Mouse (Mus musculus) brown adipose tissue, adult 24 weeks (tissue): ENCODE results near the gene Atp5s. TPM values are rescaled to one million over a fixed set of nuclear protein-coding genes. Genes with fewer than 3 reads are reported as not detected.

ENCODE experiments used
- H3K27ac ChIP-seq: fragments of 200-500 bp; replicated peaks from 2 replicates; pipeline ENCODE4 v1.5.1; 2012; ENCODE audit warnings: low read depth, mild to moderate bottlenecking, low read length
- H3K4me1 ChIP-seq: fragments of 200-500 bp; 2 replicates; pipeline ENCODE4 v1.6.1; 2012; ENCODE audit warnings: low read length, mixed read lengths; ENCODE audit not compliant: control insufficient read depth, insufficient read depth, insufficient read length
- H3K4me3 ChIP-seq: fragments of 200-500 bp; 2 replicates; pipeline ENCODE4 v1.5.1; 2012; ENCODE audit warnings: low read depth, mild to moderate bottlenecking, low read length, moderate library complexity; ENCODE audit not compliant: insufficient read depth
- polyA plus RNA-seq: library from polyadenylated mRNA; stranded (reverse); fragments of >200 nt; gene quantifications from 2 replicates; pipeline ENCODE4 v1.2.4, GENCODE M21; 2012; ENCODE audit not compliant: missing spikeins, insufficient read depth, insufficient read length

Gene Atp5s
- 27.5 and 41.6 TPM in 2 replicates for polyA plus RNA-seq

- H3K27ac ChIP-seq = peak within 1 kb of the TSS; percentile 62
- no peaks in the 10 kb centered on the region for H3K4me1 ChIP-seq
- peak within 1 kb of the TSS; percentile 84 for H3K4me3 ChIP-seq
These were observed at the start of gene Atp5s, which contains the start of gene L2hgdh for GRCm38 (mm10) chr12:69724711-69725460. TSS of gene Atp5s (plus strand) at chr12:69724950. TSS of gene L2hgdh (minus strand) at chr12:69724873.

DNA sequence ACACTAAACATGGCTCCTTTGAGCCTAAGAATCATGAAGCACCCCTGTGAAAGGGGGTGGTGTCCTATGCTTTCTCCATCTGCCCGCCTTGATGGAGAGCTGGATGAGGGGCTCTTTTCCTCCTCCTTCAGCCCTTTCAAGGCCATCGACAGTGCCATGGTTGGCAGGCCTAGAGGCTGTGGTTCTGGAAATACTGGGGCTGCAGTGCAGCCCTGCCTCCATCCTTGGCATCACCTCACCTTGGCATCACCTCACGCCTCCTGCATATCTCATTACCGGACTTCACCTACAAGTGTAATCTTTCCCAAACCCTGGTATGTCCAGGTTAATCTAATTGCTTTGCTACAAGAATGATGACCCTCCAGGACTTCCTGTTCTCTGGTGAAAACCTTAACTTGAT is 48.6 kb upstream of the Atp5s start:
- H3K4me1 ChIP-seq = peaks cover 23% of the 10 kb centered on the region
- H3K27ac ChIP-seq = 0 out of 2 replicates have a peak overlapping the region, but pooled peaks have one; percentile 27
- no peak overlapping the region for H3K4me3 ChIP-seq

DNA sequence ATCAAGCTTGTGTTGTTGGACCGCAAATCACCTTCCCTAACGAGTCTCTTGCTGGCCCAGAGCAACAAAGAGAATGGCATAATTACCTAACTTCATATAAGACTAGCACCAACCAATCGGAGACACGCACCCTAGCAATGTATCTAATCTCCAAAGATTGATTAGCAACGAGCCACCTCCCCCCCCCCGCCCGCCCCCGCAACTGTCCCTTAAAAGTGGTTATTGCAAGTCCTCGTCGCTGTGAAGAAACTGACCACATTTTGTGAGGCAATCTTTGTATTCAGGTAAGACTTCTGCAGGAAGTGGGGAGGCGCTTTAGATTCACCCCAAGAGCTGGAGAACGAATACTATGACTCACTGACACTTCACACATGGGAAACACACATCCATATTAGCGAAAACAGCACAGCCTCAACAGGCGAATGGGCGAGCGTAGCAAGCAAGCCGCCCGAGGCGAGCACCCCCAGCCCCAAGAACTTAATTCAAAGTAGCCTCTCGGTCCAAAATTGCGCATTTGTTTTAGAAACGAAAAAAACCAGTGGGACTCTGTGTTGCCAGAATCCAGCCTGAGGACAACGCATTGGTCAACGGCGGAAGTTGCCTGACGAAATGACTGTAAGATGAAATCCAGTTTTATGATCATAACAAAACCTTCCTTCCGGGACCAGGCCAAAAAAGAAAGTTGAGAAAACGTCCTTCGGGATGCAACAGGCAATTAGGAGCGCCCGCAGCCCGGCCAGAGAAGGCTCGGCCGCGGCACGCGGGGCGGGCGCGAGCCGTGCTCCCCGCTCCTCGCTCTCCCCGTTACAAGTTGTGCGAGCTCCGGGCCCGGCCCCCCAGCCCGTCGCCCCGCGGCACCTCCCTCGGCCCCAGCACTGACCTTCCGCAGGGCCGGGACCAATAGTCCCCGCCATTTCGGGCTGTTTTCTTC is 43.9 kb upstream of the Atp5s start:
- peak overlapping the region; percentile 99 for H3K4me3 ChIP-seq
- peak overlapping the region; percentile 89 for H3K27ac ChIP-seq
- peaks cover 9% of the 10 kb centered on the region for H3K4me1 ChIP-seq

DNA sequence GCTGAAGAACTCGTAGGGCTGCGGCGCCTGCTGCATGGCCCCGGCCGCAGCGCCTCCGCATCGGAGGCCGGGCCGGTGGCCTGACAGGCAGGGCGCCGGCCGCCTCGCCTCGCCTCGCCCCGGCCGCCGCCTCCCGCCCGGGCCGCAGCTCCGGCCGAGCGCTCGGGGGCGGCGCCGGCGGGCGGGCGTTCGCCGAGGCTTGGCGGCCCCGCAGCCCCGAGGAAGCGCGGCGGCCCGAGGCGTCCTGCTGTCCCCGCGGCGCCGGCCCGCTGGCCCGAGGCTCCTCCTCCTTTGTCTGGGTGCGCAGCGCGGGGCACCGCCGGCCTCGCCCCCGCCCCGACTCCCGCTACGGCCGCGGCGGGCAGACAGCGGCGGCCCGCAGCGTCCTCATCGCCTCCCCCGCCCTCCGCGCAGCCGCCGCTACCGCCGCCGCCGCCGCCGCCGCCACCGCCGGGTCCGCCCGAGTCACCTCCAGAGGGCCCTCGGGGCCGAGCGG is 43.1 kb upstream of the Atp5s start, which contains the start of gene Sos2:
Gene Sos2 (minus strand): TSS at position 287 of the 496 bp plus-strand sequence.
- Histone ChIP-seq H3K4me1 (peaks cover 5% of the 10 kb centered on the region), H3K4me3 (peak within 1 kb of the TSS; percentile 99), H3K27ac (peak within 1 kb of the TSS; percentile 89)

DNA sequence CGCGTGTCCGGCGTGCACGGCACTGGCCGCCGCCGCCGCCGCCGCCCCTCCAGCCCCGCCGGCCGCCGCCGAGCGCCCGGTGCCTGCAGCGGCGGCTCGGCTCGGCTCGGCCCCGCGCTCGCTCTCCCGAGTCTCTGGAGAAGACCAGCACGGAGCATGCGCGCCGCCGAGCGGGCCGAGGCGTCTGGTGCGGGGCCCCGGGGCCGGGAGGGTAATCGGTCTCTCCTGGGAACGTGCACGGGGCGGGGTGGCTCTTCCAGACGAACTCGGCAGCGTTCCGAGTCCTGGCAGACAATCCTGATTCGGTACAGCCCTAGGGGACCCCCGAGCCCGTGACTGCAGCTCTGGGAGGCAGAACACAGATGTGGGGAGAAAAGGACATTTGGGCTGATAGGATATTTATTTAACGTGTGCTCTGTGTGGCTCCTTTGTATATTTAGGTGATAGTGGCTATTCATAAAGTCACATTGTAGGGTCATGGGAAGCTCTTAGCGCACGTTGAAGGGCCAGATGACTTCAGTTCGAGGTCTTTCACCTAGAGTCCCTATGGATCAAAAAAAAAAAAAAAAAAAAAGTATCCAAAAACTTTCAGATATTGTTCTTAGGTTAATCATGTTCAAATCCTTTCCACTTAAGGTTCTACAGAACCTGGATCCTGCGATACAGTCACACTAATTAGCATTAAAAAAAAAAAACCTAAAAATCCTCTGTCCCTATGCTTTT is 42.5 kb upstream of the Atp5s start:
- peak overlapping the region; percentile 89 for H3K27ac ChIP-seq
- peak overlapping the region; percentile 99 for H3K4me3 ChIP-seq
- peaks cover 5% of the 10 kb centered on the region; the same call in 1 of the 2 replicates for H3K4me1 ChIP-seq

DNA sequence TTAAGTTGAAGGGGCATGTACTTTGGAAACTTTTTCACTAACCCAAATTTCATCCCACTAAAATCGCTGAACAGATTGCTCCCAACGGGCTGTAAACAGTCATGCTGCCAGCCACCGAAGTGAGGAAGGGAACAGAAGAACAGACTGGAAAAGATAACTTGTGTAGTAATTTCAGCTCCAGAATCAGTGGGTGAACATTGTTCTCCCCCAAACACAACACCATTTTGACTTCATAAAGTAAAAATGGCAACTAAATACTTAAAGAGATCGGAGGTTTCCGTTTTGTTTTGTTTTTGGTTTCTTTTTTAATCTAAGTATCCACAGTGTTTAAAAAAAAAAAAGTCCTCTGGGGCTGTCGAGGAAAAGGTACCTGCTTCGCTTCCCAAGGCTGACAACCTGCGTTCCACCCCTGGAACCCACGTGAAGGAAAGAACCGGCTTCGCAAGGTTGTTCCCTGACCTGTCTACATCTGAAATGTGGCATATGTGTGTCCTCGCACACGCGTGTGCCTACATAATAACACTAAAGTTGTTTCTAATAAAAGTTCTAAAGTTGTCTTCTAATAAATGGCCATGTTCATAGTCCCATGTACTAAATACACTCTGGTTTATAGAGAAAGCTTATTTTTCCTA is 41.8 kb upstream of the Atp5s start:
- H3K4me3 ChIP-seq = peak overlapping the region; percentile 51
- H3K27ac ChIP-seq = peak overlapping the region; percentile 74
- H3K4me1 ChIP-seq = peaks cover 5% of the 10 kb centered on the region; the same call in 1 of the 2 replicates

- H3K4me3 ChIP-seq = peak overlapping the region; percentile 5; the same call in 1 of the 2 replicates
These were observed 41.2 kb upstream of the Atp5s start for GRCm38 (mm10) chr12:69683537-69683936.

GRCm38 (mm10) chr12:69688368-69688767 is 36.4 kb upstream of the Atp5s start:
- Histone ChIP-seq H3K4me1 (no peaks in the 10 kb centered on the region), H3K27ac (no peak overlapping the region), H3K4me3 (no peak overlapping the region)

More at GRCm38 (mm10) chr12:69683537-69683936, 41.2 kb upstream of the Atp5s start:
- Histone ChIP-seq H3K4me1 (peaks cover 5% of the 10 kb centered on the region; the same call in 1 of the 2 replicates), H3K27ac (no peak overlapping the region)

DNA sequence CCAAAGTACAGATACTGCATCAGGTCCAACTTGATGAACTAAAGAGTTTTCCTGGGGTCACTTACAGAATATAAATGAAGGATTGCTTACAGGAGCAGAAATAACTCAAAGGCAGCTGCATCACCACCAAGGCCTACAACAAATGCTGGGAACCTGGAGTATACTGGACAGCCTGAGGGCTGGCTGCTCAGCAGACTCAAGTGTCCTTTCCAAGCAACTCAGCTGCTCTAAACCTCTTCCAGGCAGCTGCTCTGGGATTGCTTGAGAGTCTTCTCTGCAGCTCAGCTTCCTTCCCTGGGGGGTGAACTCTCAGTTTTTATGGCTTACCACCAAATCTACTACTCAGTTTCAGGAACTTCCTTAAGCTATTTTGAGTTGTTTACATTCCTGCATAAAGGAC is 35.7 kb upstream of the Atp5s start:
- H3K4me3 ChIP-seq = no peak overlapping the region
- no peak overlapping the region for H3K27ac ChIP-seq
- H3K4me1 ChIP-seq = no peaks in the 10 kb centered on the region

- no peak overlapping the region for H3K4me3 ChIP-seq
These were observed 34.0 kb upstream of the Atp5s start for GRCm38 (mm10) chr12:69690714-69691113.

DNA sequence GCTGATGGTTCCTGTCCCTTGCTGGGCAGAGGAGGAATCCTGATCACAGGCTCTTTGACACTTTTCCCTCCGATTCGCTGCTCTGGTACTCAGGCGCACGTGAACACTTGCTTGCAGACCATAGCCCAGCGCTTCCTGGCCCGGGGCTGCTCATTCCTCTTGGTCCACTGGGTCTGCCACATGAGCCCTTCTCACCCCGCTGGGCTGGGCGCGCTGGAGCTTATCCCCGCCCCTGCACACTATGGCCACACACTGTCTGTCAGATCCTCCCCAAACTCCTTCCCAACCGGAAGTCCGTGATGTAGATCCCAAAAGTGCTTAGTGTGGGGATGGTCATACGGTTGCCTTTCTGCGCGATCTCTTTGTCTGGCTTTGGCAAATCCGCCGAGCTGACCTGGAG is 31.3 kb upstream of the Atp5s start:
- Histone ChIP-seq H3K27ac (no peak overlapping the region), H3K4me1 (no peaks in the 10 kb centered on the region), H3K4me3 (no peak overlapping the region)

More at GRCm38 (mm10) chr12:69690714-69691113, 34.0 kb upstream of the Atp5s start:
- no peaks in the 10 kb centered on the region for H3K4me1 ChIP-seq
- no peak overlapping the region for H3K27ac ChIP-seq

GRCm38 (mm10) chr12:69696746-69697145 is 28.0 kb upstream of the Atp5s start:
- Histone ChIP-seq H3K27ac (no peak overlapping the region), H3K4me3 (no peak overlapping the region), H3K4me1 (no peaks in the 10 kb centered on the region)

GRCm38 (mm10) chr12:69698352-69698751 is 26.4 kb upstream of the Atp5s start:
- H3K4me3 ChIP-seq = no peak overlapping the region
- H3K4me1 ChIP-seq = no peaks in the 10 kb centered on the region
- H3K27ac ChIP-seq = no peak overlapping the region
